29 mouse cellular contexts compared by ENCODE assay signal in genomic region chr2:105439022-105439421, GRCm38 (mm10).
"Had no signal": no experiment of that assay in that cellular context is flagged by ENCODE, and none has a peak within 500 bp of the region (broad histone marks: within the 10 kb centered on the region; RNA-seq: fewer than 3 reads in every experiment).

No protein-coding gene starts in this region.

- H3K9ac ChIP-seq: limb, embryonic 12.5 days; limb, embryonic 13.5 days; limb, embryonic 15.5 days; liver, embryonic 12.5 days; liver, embryonic 13.5 days; liver, embryonic 14.5 days; liver, embryonic 15.5 days; liver, postnatal 0 days; midbrain, embryonic 12.5 days; midbrain, embryonic 13.5 days; midbrain, embryonic 15.5 days; neural tube, embryonic 12.5 days; neural tube, embryonic 13.5 days had no signal

- H3K4me2 ChIP-seq: limb, embryonic 12.5 days; limb, embryonic 13.5 days; limb, embryonic 15.5 days; liver, embryonic 11.5 days; liver, embryonic 12.5 days; liver, embryonic 13.5 days; liver, embryonic 15.5 days; midbrain, embryonic 11.5 days; midbrain, embryonic 12.5 days; midbrain, embryonic 13.5 days; midbrain, embryonic 15.5 days; neural tube, embryonic 12.5 days; neural tube, embryonic 13.5 days had no signal

- H3K4me3 ChIP-seq: left cerebral cortex, adult 2 months; limb, embryonic 10.5 days; limb, embryonic 12.5 days; limb, embryonic 13.5 days; limb, embryonic 15.5 days; liver, embryonic 12.5 days; liver, embryonic 13.5 days; liver, embryonic 15.5 days; megakaryocyte, embryonic 14.5 days; midbrain, embryonic 10.5 days; midbrain, embryonic 12.5 days; midbrain, embryonic 13.5 days; midbrain, embryonic 15.5 days; myocyte; neural tube, embryonic 12.5 days; neural tube, embryonic 13.5 days had no signal

- DNase-seq: layer of hippocampus, postnatal 36 days; left cerebral cortex, postnatal 4 days; liver; liver, embryonic 13.5 days; liver, postnatal 0 days; lung, adult 18-20 months; lung, postnatal 10 days; lung, postnatal 14 days; midbrain, embryonic 14.5 days had no signal

- H3K4me1 ChIP-seq: limb, embryonic 10.5 days; limb, embryonic 12.5 days; limb, embryonic 13.5 days; limb, embryonic 15.5 days; liver, embryonic 12.5 days; liver, embryonic 13.5 days; liver, embryonic 15.5 days; megakaryocyte, embryonic 14.5 days; midbrain, embryonic 10.5 days; midbrain, embryonic 12.5 days; midbrain, embryonic 13.5 days; midbrain, embryonic 15.5 days; neural tube, embryonic 12.5 days had no signal

- H3K9me3 ChIP-seq: limb, embryonic 10.5 days; limb, embryonic 12.5 days; limb, embryonic 13.5 days; limb, embryonic 15.5 days; liver, embryonic 12.5 days; liver, embryonic 13.5 days; liver, embryonic 15.5 days; megakaryocyte, embryonic 14.5 days; midbrain, embryonic 10.5 days; midbrain, embryonic 12.5 days; midbrain, embryonic 13.5 days; midbrain, embryonic 15.5 days; neural tube, embryonic 12.5 days; neural tube, embryonic 13.5 days had no signal

- H3K36me3 ChIP-seq: limb, embryonic 10.5 days; limb, embryonic 12.5 days; limb, embryonic 13.5 days; limb, embryonic 15.5 days; liver, embryonic 12.5 days; liver, embryonic 13.5 days; liver, embryonic 15.5 days; midbrain, embryonic 10.5 days; midbrain, embryonic 12.5 days; midbrain, embryonic 13.5 days; midbrain, embryonic 15.5 days; neural tube, embryonic 12.5 days; neural tube, embryonic 13.5 days had no signal

- ATAC-seq: liver, embryonic 12.5 days; liver, postnatal 0 days; midbrain, embryonic 13.5 days; midbrain, embryonic 15.5 days; midbrain, embryonic 16.5 days had no signal

- H3K27me3 ChIP-seq: limb, embryonic 12.5 days; limb, embryonic 15.5 days; liver, embryonic 13.5 days; liver, embryonic 15.5 days; midbrain, embryonic 15.5 days; neural tube, embryonic 12.5 days had no signal

- H3K27ac ChIP-seq: left cerebral cortex, adult 2 months; limb, embryonic 10.5 days; limb, embryonic 12.5 days; limb, embryonic 13.5 days; limb, embryonic 15.5 days; liver, embryonic 12.5 days; liver, embryonic 13.5 days; liver, embryonic 14.5 days; liver, embryonic 15.5 days; macrophage; midbrain, embryonic 10.5 days; midbrain, embryonic 12.5 days; midbrain, embryonic 13.5 days; midbrain, embryonic 15.5 days; neural tube, embryonic 12.5 days; neural tube, embryonic 13.5 days had no signal
